Mouse (Mus musculus) heart, adult 2 months (tissue): ENCODE measurements at regions not wholly inside any gene's neighbourhood (a gene's known extent, or its start where the extent isn't known, plus 50 kb on each side); places are given as distances from the start of the nearest gene placed in this dataset.

Experiments
- CTCF ChIP-seq: fragments of 200-600 bp; IDR thresholded peaks from 2 replicates; pipeline ENCODE4 v1.8.1; 2022; ENCODE audit warnings: antibody characterized with exemption, mild to moderate bottlenecking, moderate library complexity
- POLR2A ChIP-seq: fragments of 200-500 bp; IDR thresholded peaks from 2 replicates; pipeline ENCODE4 v1.6.1; 2011; ENCODE audit warnings: mild to moderate bottlenecking, low read depth, low read length, control low read depth; ENCODE audit not compliant: insufficient read depth

DNA sequence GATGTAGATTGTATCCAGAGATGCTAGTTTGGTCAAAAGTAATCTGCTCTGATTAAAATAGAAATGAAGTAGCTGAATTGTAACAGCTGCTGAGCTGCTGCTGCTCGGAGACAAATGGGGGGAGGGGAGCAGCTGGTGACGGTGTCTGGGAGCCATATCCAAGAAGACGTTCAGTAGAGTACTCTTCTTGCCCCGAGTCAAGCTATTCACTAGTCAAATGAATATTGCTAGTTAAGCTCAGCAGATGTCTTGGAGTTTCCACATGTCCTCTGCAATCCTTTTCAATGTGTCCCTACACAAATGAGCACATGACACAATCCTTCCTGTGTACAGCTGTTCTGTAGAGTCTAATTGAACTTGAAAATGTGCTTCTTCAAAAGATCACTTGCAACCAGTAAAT, 71.7 kb downstream of the Tex35 start:
- TF ChIP-seq CTCF (no peak), POLR2A (no peak)
